Mouse (Mus musculus): Measurements from ENCODE around the gene Dhrs7.

Dhrs7 gene

GRCm38 (mm10) chr12:72654698-72655097 is 10.0 kb downstream of the Dhrs7 start:
- peak in 1 of 2 experiments; percentile 73 for DNase-seq

DNA sequence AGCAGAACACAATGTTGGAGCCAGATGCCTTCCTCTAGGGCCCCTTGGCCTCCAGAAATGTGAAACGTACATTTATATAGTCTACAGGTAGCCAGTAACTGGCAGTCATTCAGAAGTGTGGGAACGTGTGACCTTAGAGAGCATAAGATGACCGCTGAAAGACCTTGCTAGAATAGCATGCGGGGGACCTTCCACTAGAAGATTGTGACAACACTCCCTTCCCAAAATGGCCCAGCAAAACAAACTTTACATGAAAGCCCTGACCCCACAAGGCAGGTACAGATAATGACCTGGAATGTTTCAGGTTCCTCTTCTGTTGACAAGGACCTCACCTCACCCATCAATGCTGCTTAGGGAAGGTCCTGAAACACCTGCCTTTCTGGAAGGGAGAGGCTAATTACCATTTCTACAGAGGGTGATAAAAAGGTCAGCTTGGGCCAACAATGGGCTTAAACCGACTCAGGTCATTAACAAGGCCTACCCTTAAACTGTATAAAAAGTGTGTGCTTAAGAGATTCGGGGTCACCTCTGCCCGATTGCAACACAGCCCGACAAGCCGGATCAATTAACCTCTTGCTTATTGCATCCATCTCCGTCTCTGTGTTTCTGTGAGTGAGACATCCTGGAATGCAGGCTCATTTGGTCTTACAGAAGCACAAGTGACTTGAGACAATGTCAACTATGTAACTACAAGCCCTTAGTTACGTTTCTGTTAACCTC is 14.9 kb downstream of the Dhrs7 start, which contains the start of gene Gm4756:
Gm4756 (minus strand) TSS at position 51 of the 720 bp plus-strand sequence.
- DNase-seq, result no peak

DNA sequence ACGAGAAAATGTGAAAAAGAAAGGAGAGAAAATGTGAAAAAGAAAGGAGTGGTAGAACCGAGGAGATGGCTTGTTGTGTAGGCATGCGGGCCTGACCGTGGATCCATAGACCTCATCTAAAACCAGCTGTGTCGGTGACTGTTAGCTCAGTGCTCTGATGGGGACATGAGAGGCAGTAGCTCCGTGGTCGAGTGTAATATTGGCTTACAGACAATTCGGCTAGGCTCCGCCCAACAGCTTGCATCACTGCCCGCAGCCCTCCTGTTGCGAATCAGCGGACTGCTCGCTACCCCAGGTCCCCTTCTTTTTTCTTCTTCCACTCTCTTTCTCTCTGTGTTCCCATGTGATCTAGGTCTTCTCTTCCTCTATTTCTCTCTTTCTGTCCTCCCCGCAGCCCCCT is 15.8 kb downstream of the Dhrs7 start:
- no peak for DNase-seq

DNA sequence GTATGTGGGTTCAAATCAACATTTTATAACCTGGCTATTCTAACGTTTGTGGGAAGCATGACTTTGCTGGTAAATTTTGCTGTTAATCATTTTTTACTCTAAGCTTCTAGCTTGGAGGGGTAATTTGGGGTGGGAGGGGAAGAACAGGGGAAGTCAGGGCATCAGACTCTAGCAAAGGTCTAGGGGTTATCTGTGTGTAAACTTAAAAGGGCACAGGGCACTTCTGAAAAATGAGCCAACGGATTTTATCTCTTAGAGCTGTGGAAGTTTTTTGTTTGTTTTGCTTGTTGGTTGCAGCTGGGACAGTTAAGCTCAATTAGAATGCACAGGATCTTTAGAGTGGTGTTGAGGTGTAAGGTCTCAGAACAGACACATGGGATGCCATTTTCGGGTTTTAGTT is 26.7 kb downstream of the Dhrs7 start:
- DNase-seq, result no peak

DNA sequence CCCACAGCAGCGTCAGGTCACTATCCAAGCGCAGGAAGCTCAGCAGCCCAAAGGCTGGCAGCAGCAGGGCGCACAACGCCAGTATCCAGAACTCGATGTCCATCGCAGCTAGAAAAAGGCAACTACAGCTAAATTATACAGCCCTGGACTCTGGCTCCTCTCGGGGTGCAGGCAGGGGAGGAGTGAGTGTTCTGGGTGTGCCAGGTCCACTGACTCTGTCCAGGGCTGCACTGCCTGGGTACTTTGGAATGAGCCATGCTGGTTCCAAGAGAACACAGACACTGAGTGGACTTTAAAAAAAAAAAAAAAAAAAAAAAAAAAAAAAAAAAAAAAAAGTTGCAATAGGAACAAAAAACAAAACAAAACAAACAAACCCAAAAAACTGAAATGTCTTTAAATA is 36.0 kb downstream of the Dhrs7 start:
- no peak for DNase-seq

- no peak for DNase-seq
These were observed 41.7 kb downstream of the Dhrs7 start for GRCm38 (mm10) chr12:72622853-72623496.

DNA sequence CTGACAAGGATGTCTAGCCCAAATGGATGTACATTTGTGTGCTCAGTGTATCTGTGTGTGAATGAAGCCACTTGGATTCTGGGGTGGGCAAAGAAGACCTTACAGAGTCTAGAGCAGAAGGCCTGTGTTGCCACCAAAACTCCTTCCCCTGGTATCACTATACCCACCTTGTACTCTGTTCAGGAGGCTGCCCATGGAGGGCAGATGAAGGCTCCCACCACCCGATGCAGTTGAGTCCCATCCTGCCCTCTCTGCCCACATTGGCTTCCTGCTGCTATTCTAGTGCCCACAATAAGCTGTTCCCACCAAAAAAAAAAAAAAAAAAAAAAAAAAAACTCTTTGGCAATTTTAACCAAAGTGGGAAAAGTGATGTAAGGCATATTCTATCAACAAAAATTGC is 43.3 kb downstream of the Dhrs7 start:
- no peak for DNase-seq

- DNase-seq, result no peak
These were observed 43.9 kb downstream of the Dhrs7 start for GRCm38 (mm10) chr12:72620856-72621255.

- no peak for DNase-seq
These were observed 52.7 kb downstream of the Dhrs7 start for GRCm38 (mm10) chr12:72612053-72612452.

All from kidney, postnatal 25 days (tissue).